In genomic region chr11:4948792-4949191, GRCm38 (mm10) we compare ENCODE assay signal across 9 mouse cellular contexts. TPM values are rescaled to one million over a fixed set of nuclear protein-coding genes. Genes with fewer than 3 reads are reported as not detected.
DNase-seq lines count a peak whose midpoint lies in the region; ATAC-seq and TF ChIP-seq lines count a peak whose summit lies in the region.
"Had no signal": no experiment of that assay in that cellular context is flagged by ENCODE, and none has a peak within 500 bp of the region (broad histone marks: within the 10 kb centered on the region; RNA-seq: fewer than 3 reads in every experiment).

No protein-coding gene starts in this region.

- ATAC-seq in hindbrain, embryonic 11.5 days (ENCODE audit: low FRiP score), result no peak
- no peak for ATAC-seq in hindbrain, postnatal 0 days
- no peak for ATAC-seq in neural tube, embryonic 12.5 days (ENCODE audit: low FRiP score, low read depth)
- ATAC-seq in activated CD4-positive, CD25-positive, alpha-beta regulatory T cell, adult 4 months, result no peak

- no peak overlapping the region for H3K27ac ChIP-seq in hindbrain, embryonic 11.5 days (ENCODE audit: low read depth, low read length)
- no peak overlapping the region for H3K27ac ChIP-seq in hindbrain, embryonic 10.5 days
- H3K27ac ChIP-seq in embryonic facial prominence, embryonic 10.5 days (replicated peaks), result no peak overlapping the region
- no peak overlapping the region for H3K27ac ChIP-seq in hindbrain, postnatal 0 days
- no peak overlapping the region for H3K27ac ChIP-seq in neural tube, embryonic 12.5 days
- H3K27ac ChIP-seq: limb, embryonic 13.5 days; lung, embryonic 15.5 days had no signal

- no peak overlapping the region for H3K4me3 ChIP-seq in hindbrain, embryonic 11.5 days (ENCODE audit: low read depth, low read length)
- H3K4me3 ChIP-seq in hindbrain, embryonic 10.5 days, result no peak overlapping the region
- no peak overlapping the region for H3K4me3 ChIP-seq in embryonic facial prominence, embryonic 10.5 days
- peak overlapping the region; percentile 67 for H3K4me3 ChIP-seq in hindbrain, postnatal 0 days (ENCODE audit: low read length)
- H3K4me3 ChIP-seq in neural tube, embryonic 12.5 days, result peak overlapping the region; percentile 57; the same call in 1 of the 2 replicates

- H3K4me1 ChIP-seq in hindbrain, embryonic 11.5 days (replicated peaks; ENCODE audit: control insufficient read depth, insufficient read depth, low read length), result peaks cover 14% of the 10 kb centered on the region
- H3K4me1 ChIP-seq in hindbrain, embryonic 10.5 days (replicated peaks), result peaks cover 26% of the 10 kb centered on the region
- H3K4me1 ChIP-seq in embryonic facial prominence, embryonic 10.5 days, result peaks cover 25% of the 10 kb centered on the region
- peaks cover 8% of the 10 kb centered on the region; the same call in 1 of the 2 replicates for H3K4me1 ChIP-seq in hindbrain, postnatal 0 days (ENCODE audit: insufficient read depth, low read length)
- peaks cover 30% of the 10 kb centered on the region for H3K4me1 ChIP-seq in neural tube, embryonic 12.5 days

- 39% methylated on average over 8 of the region's 8 CpGs for whole genome bisulfite sequencing in hindbrain, embryonic 11.5 days
- 32% methylated on average over 8 of the region's 8 CpGs for WGBS in hindbrain, embryonic 10.5 days
- WGBS in embryonic facial prominence, embryonic 10.5 days, result 36% methylated on average over 8 of the region's 8 CpGs
- 24% methylated on average over 8 of the region's 8 CpGs for WGBS in hindbrain, postnatal 0 days
- WGBS in neural tube, embryonic 12.5 days, result 32% methylated on average over 8 of the region's 8 CpGs

- H3K27me3 ChIP-seq in hindbrain, embryonic 11.5 days (ENCODE audit: control insufficient read depth, insufficient read depth, low read length), result peaks cover 73% of the 10 kb centered on the region
- H3K27me3 ChIP-seq in hindbrain, embryonic 10.5 days (ENCODE audit: insufficient read depth, poor library complexity, severe bottlenecking), result peaks cover 100% of the 10 kb centered on the region
- H3K27me3 ChIP-seq in embryonic facial prominence, embryonic 10.5 days (replicated peaks; ENCODE audit: low read depth, poor library complexity, severe bottlenecking), result peaks cover 100% of the 10 kb centered on the region
- peaks cover 24% of the 10 kb centered on the region; the same call in 1 of the 2 replicates for H3K27me3 ChIP-seq in hindbrain, postnatal 0 days (ENCODE audit: insufficient read depth, low read length)
- peaks cover 92% of the 10 kb centered on the region for H3K27me3 ChIP-seq in neural tube, embryonic 12.5 days (replicated peaks)

- no peak overlapping the region for H3K4me2 ChIP-seq in hindbrain, embryonic 11.5 days (replicated peaks; ENCODE audit: low read depth, low read length)
- peak overlapping the region; percentile 67 for H3K4me2 ChIP-seq in hindbrain, postnatal 0 days (ENCODE audit: low read depth, low read length)
- peak overlapping the region; percentile 85 for H3K4me2 ChIP-seq in neural tube, embryonic 12.5 days (replicated peaks)

- no peak overlapping the region for H3K9ac ChIP-seq in hindbrain, embryonic 11.5 days (ENCODE audit: low read depth, low read length)
- peak overlapping the region; percentile 45; the same call in 1 of the 2 replicates for H3K9ac ChIP-seq in hindbrain, postnatal 0 days (replicated peaks; ENCODE audit: low read length)
- H3K9ac ChIP-seq in neural tube, embryonic 12.5 days, result no peak overlapping the region
- H3K9ac ChIP-seq: limb, embryonic 13.5 days; lung, embryonic 15.5 days had no signal

- TF ChIP-seq CTCF in hindbrain, postnatal 0 days (IDR thresholded peaks at IDR 0.05; ENCODE audit: low read depth), result no peak

- H3K36me3 ChIP-seq in hindbrain, embryonic 11.5 days (ENCODE audit: control insufficient read depth, insufficient read depth, low read length), result no peaks in the 10 kb centered on the region
- H3K36me3 ChIP-seq in hindbrain, embryonic 10.5 days, result no peaks in the 10 kb centered on the region
- no peaks in the 10 kb centered on the region for H3K36me3 ChIP-seq in embryonic facial prominence, embryonic 10.5 days (replicated peaks)
- no peaks in the 10 kb centered on the region; the same call in 1 of the 2 replicates for H3K36me3 ChIP-seq in hindbrain, postnatal 0 days (ENCODE audit: insufficient read depth, low read length)
- H3K36me3 ChIP-seq in neural tube, embryonic 12.5 days, result no peaks in the 10 kb centered on the region
- H3K36me3 ChIP-seq: limb, embryonic 13.5 days; lung, embryonic 15.5 days had no signal

- H3K9me3 ChIP-seq in hindbrain, embryonic 11.5 days (ENCODE audit: control insufficient read depth, low read length), result no peaks in the 10 kb centered on the region
- H3K9me3 ChIP-seq in hindbrain, embryonic 10.5 days, result no peaks in the 10 kb centered on the region
- no peaks in the 10 kb centered on the region for H3K9me3 ChIP-seq in embryonic facial prominence, embryonic 10.5 days
- no peaks in the 10 kb centered on the region for H3K9me3 ChIP-seq in hindbrain, postnatal 0 days (ENCODE audit: low read length)
- no peaks in the 10 kb centered on the region for H3K9me3 ChIP-seq in neural tube, embryonic 12.5 days
- H3K9me3 ChIP-seq: limb, embryonic 13.5 days; lung, embryonic 15.5 days had no signal

- peak; percentile 10 for DNase-seq in hindbrain, embryonic 11.5 days (ENCODE audit: low spot score)
- DNase-seq in hindbrain, embryonic 10.5 days (ENCODE audit: low spot score), result no peak
- DNase-seq in embryonic facial prominence, embryonic 10.5 days (ENCODE audit: low spot score), result peak; percentile 14
- DNase-seq in hindbrain, postnatal 0 days (ENCODE audit: low spot score), result no peak
- DNase-seq in thymus, postnatal 0 days (ENCODE audit: low spot score), result no peak

RNA-seq across cellular contexts. Expression of gene Nefh, which starts 0.9 kb away (rescaled TPM):
- 0.82 and 1.2 TPM in 2 replicates for polyA plus RNA-seq in hindbrain, embryonic 11.5 days (2014; fragmentation: Nextera tagmentation; extraction: Ambion mirVana)
- 0.29 and 0.44 TPM in 2 replicates for polyA plus RNA-seq in hindbrain, embryonic 10.5 days (2016; fragmentation: Nextera tagmentation; extraction: Ambion mirVana)
- 0.14 and 0.25 TPM in 2 replicates for polyA plus RNA-seq in embryonic facial prominence, embryonic 10.5 days (2016; fragmentation: Nextera tagmentation; extraction: Ambion mirVana)
- 46.6 and 60.3 TPM in 2 replicates for total RNA-seq in hindbrain, postnatal 0 days (2014; rRNA removed)
- 21.7 and 22.5 TPM in 2 replicates for polyA plus RNA-seq in hindbrain, postnatal 0 days (2015; fragmentation: Nextera tagmentation; extraction: Ambion mirVana)
- 3.4 and 5.4 TPM in 2 replicates for polyA plus RNA-seq in neural tube, embryonic 12.5 days (2016; fragmentation: Nextera tagmentation; extraction: Ambion mirVana)
- polyA plus RNA-seq in thymus, postnatal 0 days (2015; fragmentation: Nextera tagmentation; extraction: Ambion mirVana), result 3.1 and 3.9 TPM in 2 replicates
- polyA plus RNA-seq in activated CD4-positive, CD25-positive, alpha-beta regulatory T cell, adult 4 months (2017; shearing (Covaris generic)), result 1 to 10 TPM; 6.5 to 9.2 TPM

RNA-seq across cellular contexts. Expression of gene Ap1b1, which starts 37.8 kb away (rescaled TPM):
- 60.7 and 61.3 TPM in 2 replicates for polyA plus RNA-seq in hindbrain, embryonic 11.5 days (2014; fragmentation: Nextera tagmentation; extraction: Ambion mirVana)
- 62.6 and 70.3 TPM in 2 replicates for polyA plus RNA-seq in hindbrain, embryonic 10.5 days (2016; fragmentation: Nextera tagmentation; extraction: Ambion mirVana)
- 58.6 and 60.2 TPM in 2 replicates for polyA plus RNA-seq in embryonic facial prominence, embryonic 10.5 days (2016; fragmentation: Nextera tagmentation; extraction: Ambion mirVana)
- total RNA-seq in hindbrain, postnatal 0 days (2014; rRNA removed), result 141 and 150 TPM in 2 replicates
- polyA plus RNA-seq in hindbrain, postnatal 0 days (2015; fragmentation: Nextera tagmentation; extraction: Ambion mirVana), result 85.3 and 89.1 TPM in 2 replicates
- 71.9 and 82.7 TPM in 2 replicates for polyA plus RNA-seq in neural tube, embryonic 12.5 days (2016; fragmentation: Nextera tagmentation; extraction: Ambion mirVana)
- 56.7 and 59.0 TPM in 2 replicates for polyA plus RNA-seq in thymus, postnatal 0 days (2015; fragmentation: Nextera tagmentation; extraction: Ambion mirVana)
- 10 to 100 TPM; 51.9 to 60.4 TPM for polyA plus RNA-seq in activated CD4-positive, CD25-positive, alpha-beta regulatory T cell, adult 4 months (2017; shearing (Covaris generic))

RNA-seq across cellular contexts. Expression of gene Thoc5, which starts 53.7 kb away (rescaled TPM):
- polyA plus RNA-seq in hindbrain, embryonic 11.5 days (2014; fragmentation: Nextera tagmentation; extraction: Ambion mirVana), result 61.9 and 64.7 TPM in 2 replicates
- polyA plus RNA-seq in hindbrain, embryonic 10.5 days (2016; fragmentation: Nextera tagmentation; extraction: Ambion mirVana), result 53.3 and 59.4 TPM in 2 replicates
- polyA plus RNA-seq in embryonic facial prominence, embryonic 10.5 days (2016; fragmentation: Nextera tagmentation; extraction: Ambion mirVana), result 52.1 and 52.9 TPM in 2 replicates
- total RNA-seq in hindbrain, postnatal 0 days (2014; rRNA removed), result 30.3 and 37.8 TPM in 2 replicates
- polyA plus RNA-seq in hindbrain, postnatal 0 days (2015; fragmentation: Nextera tagmentation; extraction: Ambion mirVana), result 36.5 and 38.1 TPM in 2 replicates
- 51.1 and 53.6 TPM in 2 replicates for polyA plus RNA-seq in neural tube, embryonic 12.5 days (2016; fragmentation: Nextera tagmentation; extraction: Ambion mirVana)
- 35.4 and 37.7 TPM in 2 replicates for polyA plus RNA-seq in thymus, postnatal 0 days (2015; fragmentation: Nextera tagmentation; extraction: Ambion mirVana)
- 10 to 100 TPM; 31.6 to 45.2 TPM for polyA plus RNA-seq in activated CD4-positive, CD25-positive, alpha-beta regulatory T cell, adult 4 months (2017; shearing (Covaris generic))

Comparison
In these comparisons a context has a peak if more than half of its experiments do, and no peak if none do; other contexts are left out.
1. DNase-seq: peak in hindbrain, embryonic 11.5 days (single experiment) and embryonic facial prominence, embryonic 10.5 days (single experiment); none in hindbrain, embryonic 10.5 days (single experiment), hindbrain, postnatal 0 days (single experiment) and thymus, postnatal 0 days (single experiment).
2. H3K4me3 ChIP-seq: peak in hindbrain, postnatal 0 days (single experiment) and neural tube, embryonic 12.5 days (single experiment); none in hindbrain, embryonic 11.5 days (single experiment), hindbrain, embryonic 10.5 days (single experiment) and embryonic facial prominence, embryonic 10.5 days (single experiment).